Mouse (Mus musculus) liver, embryonic 13.5 days (tissue): ENCODE results near the gene Zfp507. TPM values are rescaled to one million over a fixed set of nuclear protein-coding genes. Genes with fewer than 3 reads are reported as not detected.

Experiments
- ATAC-seq: fragments of 200-750 bp; cut with Nextera tagmentation; 2 replicates; pipeline ENCODE4 v1.8.0; 2017; ENCODE audit warnings: low read depth, mild to moderate bottlenecking, moderate number of reproducible peaks, moderate library complexity
- DNase-seq: peaks from one replicate; pipeline ENCODE4 v3.0.0; 2022
- H3K27ac ChIP-seq: fragments of 300-500 bp; sonication (generic); 2 replicates; pipeline ENCODE4 v1.5.1; 2015; ENCODE audit warnings: moderate library complexity, mild to moderate bottlenecking, inconsistent platforms
- H3K27me3 ChIP-seq: fragments of 300-500 bp; sonication (generic); 2 replicates; pipeline ENCODE4 v1.6.1; 2015; ENCODE audit warnings: mild to moderate bottlenecking, inconsistent platforms
- H3K36me3 ChIP-seq: fragments of 300-500 bp; sonication (generic); 2 replicates; pipeline ENCODE4 v1.6.1; 2015; ENCODE audit warnings: mild to moderate bottlenecking, inconsistent platforms
- H3K4me1 ChIP-seq: fragments of 300-500 bp; sonication (generic); replicated peaks from 2 replicates; pipeline ENCODE4 v1.6.1; 2015; ENCODE audit warnings: inconsistent platforms
- H3K4me2 ChIP-seq: fragments of 300-500 bp; sonication (generic); 2 replicates; pipeline ENCODE4 v1.6.1; 2015; ENCODE audit warnings: inconsistent platforms, mild to moderate bottlenecking, moderate library complexity
- H3K4me3 ChIP-seq: fragments of 300-500 bp; sonication (generic); replicated peaks from 2 replicates; pipeline ENCODE4 v1.5.1; 2015; ENCODE audit warnings: mild to moderate bottlenecking, inconsistent platforms
- H3K9ac ChIP-seq: fragments of 300-500 bp; sonication (generic); 2 replicates; pipeline ENCODE4 v1.6.1; 2015; ENCODE audit warnings: mild to moderate bottlenecking, inconsistent platforms
- H3K9me3 ChIP-seq: fragments of 300-500 bp; sonication (generic); replicated peaks from 2 replicates; pipeline ENCODE4 v1.6.1; 2016; ENCODE audit warnings: inconsistent platforms
- WGBS: fragments of 180-500 bp; shearing (Covaris S2); methylation state at CpG from one replicate; pipeline ENCODE4 v1.1.7; 2015; ENCODE audit not compliant: insufficient replicate concordance; 5-methylcytosine and 5-hydroxymethylcytosine counted together
- polyA plus RNA-seq: library from polyadenylated mRNA; unstranded; fragments of >200 nt; fragmentation: Nextera tagmentation; extraction: Ambion mirVana; gene quantifications from 2 replicates; pipeline ENCODE4 v1.2.1, GENCODE M21; 2015

Gene Zfp507
- polyA plus RNA-seq, 1 experiment from 2014 or later: 4.6 TPM

DNA sequence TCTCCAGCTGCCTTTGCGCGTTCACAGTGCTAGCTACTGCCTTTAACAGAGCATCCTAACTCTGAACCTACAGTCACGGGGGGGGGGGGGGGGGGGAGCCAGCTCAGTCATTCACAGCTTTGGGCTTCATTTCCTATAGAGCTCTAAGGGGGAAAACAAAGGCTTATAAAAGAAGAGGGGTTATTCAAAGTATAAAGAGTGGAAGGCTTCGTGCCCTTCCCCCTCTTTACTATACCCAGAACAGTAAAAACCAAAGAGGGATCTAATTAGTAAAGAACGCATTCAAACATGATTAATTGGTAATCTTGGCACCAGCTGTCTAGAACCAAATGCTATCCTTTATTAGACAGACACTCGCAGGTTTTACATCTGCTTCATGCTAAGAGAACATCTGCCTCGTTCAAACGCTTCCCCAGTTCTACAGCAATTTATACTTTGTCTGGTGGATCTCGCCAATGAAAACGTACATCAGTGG, 70.2 kb downstream of the Zfp507 start:
- no peak overlapping the region for H3K4me2 ChIP-seq
- no peak for DNase-seq
- no peaks in the 10 kb centered on the region for H3K4me1 ChIP-seq
- H3K9ac ChIP-seq: no peak overlapping the region
- no peak for ATAC-seq
- peaks cover 6% of the 10 kb centered on the region for H3K36me3 ChIP-seq
- H3K9me3 ChIP-seq: no peaks in the 10 kb centered on the region
- no peak overlapping the region for H3K27ac ChIP-seq
- WGBS: 77% methylated on average over 10 of the region's 10 CpGs
- no peak overlapping the region for H3K4me3 ChIP-seq
- H3K27me3 ChIP-seq: no peaks in the 10 kb centered on the region

DNA sequence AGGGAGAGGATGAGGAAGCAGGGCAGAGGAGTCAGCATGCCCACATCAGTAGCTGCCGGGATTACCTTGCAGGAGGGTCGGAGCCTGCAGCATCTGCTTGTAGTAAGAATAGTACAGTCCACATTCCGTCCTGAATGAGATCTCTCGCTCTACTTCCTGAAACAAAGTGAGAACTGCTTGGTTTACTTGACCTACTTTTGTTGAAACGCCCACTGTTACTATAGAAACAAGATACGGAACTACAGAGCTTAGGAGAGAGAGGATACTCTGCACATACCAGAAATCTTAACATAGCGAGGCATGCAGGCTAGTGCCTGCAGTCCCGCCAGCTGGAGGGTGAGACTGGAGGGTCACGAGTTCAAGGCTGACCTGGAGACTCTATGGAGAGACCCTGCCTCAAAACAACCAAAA, 73.2 kb downstream of the Zfp507 start:
- Histone ChIP-seq H3K36me3 (peaks cover 3% of the 10 kb centered on the region; the same call in 1 of the 2 replicates), H3K4me2 (no peak overlapping the region), H3K9me3 (no peaks in the 10 kb centered on the region), H3K4me1 (no peaks in the 10 kb centered on the region), H3K27ac (no peak overlapping the region), H3K4me3 (no peak overlapping the region), H3K9ac (no peak overlapping the region), H3K27me3 (no peaks in the 10 kb centered on the region)
- no peak for DNase-seq
- no peak for ATAC-seq
- WGBS: 66% methylated on average over 9 of the region's 9 CpGs

DNA sequence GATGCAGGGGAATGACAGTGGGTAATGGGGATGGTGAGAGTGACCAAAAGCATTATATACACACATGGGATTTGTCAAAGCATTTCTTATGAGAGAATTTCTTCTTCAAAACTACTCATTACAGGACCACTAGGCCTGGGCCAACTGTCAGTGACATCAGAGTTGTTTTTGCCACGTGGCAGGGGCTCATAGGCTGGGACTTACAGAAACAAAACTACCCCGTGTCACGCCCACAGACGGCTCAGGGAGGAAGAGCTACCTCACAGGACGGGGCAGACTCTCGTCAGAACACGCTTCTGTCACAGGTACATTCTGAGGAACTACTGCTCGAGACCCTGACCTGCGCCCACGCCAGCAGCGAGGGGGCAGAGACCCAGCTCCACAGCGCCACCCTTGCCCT, 74.4 kb downstream of the Zfp507 start:
- Histone ChIP-seq H3K9me3 (no peaks in the 10 kb centered on the region), H3K4me3 (no peak overlapping the region), H3K36me3 (peaks cover 3% of the 10 kb centered on the region), H3K27ac (no peak overlapping the region), H3K4me1 (no peaks in the 10 kb centered on the region), H3K9ac (no peak overlapping the region), H3K4me2 (no peak overlapping the region), H3K27me3 (no peaks in the 10 kb centered on the region)
- no peak for DNase-seq
- 78% methylated on average over 12 of the region's 12 CpGs for WGBS
- ATAC-seq: no peak

DNA sequence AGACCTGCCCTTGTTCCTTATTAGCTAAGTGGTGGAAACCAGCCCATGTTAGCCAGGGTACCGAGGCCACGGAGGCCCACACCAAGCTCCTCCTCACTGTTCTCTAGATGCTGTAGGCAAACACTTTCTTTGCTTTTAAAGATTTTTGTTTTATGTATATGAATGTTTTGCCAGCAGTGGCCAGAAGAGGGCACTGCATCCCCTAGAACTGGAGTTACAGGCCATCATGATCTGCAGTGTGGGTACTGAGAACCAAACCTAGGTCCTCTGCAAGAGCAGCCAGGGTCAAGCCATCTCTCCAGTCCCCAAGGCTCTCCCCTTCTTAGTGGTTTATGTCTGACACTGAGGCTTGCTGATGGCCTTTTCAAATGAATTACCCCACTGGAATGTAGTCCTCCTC, 79.8 kb downstream of the Zfp507 start:
- WGBS: 84% methylated on average over 2 of the region's 2 CpGs

More for the DNA sequence above, 79.8 kb downstream of the Zfp507 start:
- Histone ChIP-seq H3K27ac (no peak overlapping the region), H3K9ac (no peak overlapping the region), H3K9me3 (no peaks in the 10 kb centered on the region), H3K4me3 (no peak overlapping the region), H3K27me3 (no peaks in the 10 kb centered on the region), H3K36me3 (peaks cover 28% of the 10 kb centered on the region), H3K4me1 (no peaks in the 10 kb centered on the region), H3K4me2 (no peak overlapping the region)
- ATAC-seq: no peak
- DNase-seq: no peak

Other genes with a start within 250 kb of the Zfp507 start
- 96.0 and 105 TPM in 2 replicates for gene Nudt19, start 246.7 kb downstream of the Zfp507 start, polyA plus RNA-seq
- 0.03 and 0.05 TPM in 2 replicates for gene Rgs9bp, start 217.4 kb downstream of the Zfp507 start, polyA plus RNA-seq
- 26.1 and 31.7 TPM in 2 replicates for gene Ankrd27, start 216.8 kb downstream of the Zfp507 start, polyA plus RNA-seq
- 167 and 169 TPM in 2 replicates for gene Pdcd5, start 155.5 kb downstream of the Zfp507 start, polyA plus RNA-seq
- gene Dpy19l3, start 48.5 kb downstream of the Zfp507 start, polyA plus RNA-seq: 6.6 and 10.2 TPM in 2 replicates